Mouse (Mus musculus): ENCODE results near the gene Dusp2.

- TF ChIP-seq CTCF (IDR thresholded peaks at IDR 0.05; ENCODE audit: low read depth, low read length) (no peak), GATA1 (IDR thresholded peaks at IDR 0.05; ENCODE audit: borderline replicate concordance, low read length) (no peak)
Observed at GRCm38 (mm10) chr2:127313878-127314277, 22.1 kb upstream of the Dusp2 start.
